Mouse (Mus musculus): ENCODE measurements around the gene Ccnjl. TPM values are rescaled to one million over a fixed set of nuclear protein-coding genes. Genes with fewer than 3 reads are reported as not detected.

Gene Ccnjl
- polyA plus RNA-seq, 1 experiment from 2014 or later = 23.7 TPM

GRCm38 (mm10) chr11:43551756-43552155 is 23.2 kb downstream of the Ccnjl start:
- 76% methylated on average over 3 of the region's 3 CpGs for WGBS
- DNase-seq (ENCODE audit: low spot score) (no peak), ATAC-seq (replicated peaks; ENCODE audit: low FRiP score, low TSS enrichment, low read depth) (peak; percentile 68)
- Histone ChIP-seq H3K9ac (ENCODE audit: low read length) (no peak overlapping the region), H3K27ac (ENCODE audit: low read depth) (peak overlapping the region; percentile 27; the same call in 1 of the 2 replicates), H3K9me3 (ENCODE audit: control insufficient read depth, low read length) (no peaks in the 10 kb centered on the region), H3K4me1 (replicated peaks; ENCODE audit: control insufficient read depth, insufficient read depth, low read length) (peaks cover 33% of the 10 kb centered on the region), H3K4me2 (ENCODE audit: low read length) (no peak overlapping the region), H3K27me3 (replicated peaks; ENCODE audit: control insufficient read depth, insufficient read depth, low read length) (no peaks in the 10 kb centered on the region), H3K4me3 (ENCODE audit: low read depth, low read length) (no peak overlapping the region), H3K36me3 (ENCODE audit: control insufficient read depth, insufficient read depth, low read length) (peaks cover 8% of the 10 kb centered on the region)

DNA sequence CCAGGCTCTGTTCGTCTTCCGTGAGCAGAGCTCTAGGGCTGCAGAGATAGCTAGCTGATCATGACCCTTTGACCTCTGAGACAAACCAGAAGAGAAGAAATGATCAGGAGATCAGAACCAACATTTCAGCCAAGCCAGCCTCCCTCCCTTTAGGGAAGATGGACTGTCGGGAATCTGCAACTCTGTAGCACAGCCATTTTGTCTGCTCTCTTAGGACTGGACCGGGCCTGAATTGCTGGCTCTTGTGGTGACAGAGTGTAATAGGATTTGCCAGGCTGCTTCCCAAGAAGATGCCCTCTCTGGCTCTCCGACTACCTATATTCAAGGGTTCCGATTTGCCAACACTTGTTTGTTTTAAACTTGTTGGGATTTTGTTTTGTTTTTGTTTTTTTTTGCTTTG is 24.1 kb downstream of the Ccnjl start:
- no peak overlapping the region for H3K4me3 ChIP-seq (ENCODE audit: low read depth, low read length)
- 75% methylated on average over 6 of the region's 6 CpGs for WGBS
- ATAC-seq (replicated peaks; ENCODE audit: low FRiP score, low TSS enrichment, low read depth) = no peak
- no peak overlapping the region for H3K4me2 ChIP-seq (ENCODE audit: low read length)
- H3K36me3 ChIP-seq (ENCODE audit: control insufficient read depth, insufficient read depth, low read length) = peaks cover 12% of the 10 kb centered on the region
- no peak overlapping the region for H3K27ac ChIP-seq (ENCODE audit: low read depth)
- no peak overlapping the region for H3K9ac ChIP-seq (ENCODE audit: low read length)
- H3K9me3 ChIP-seq (ENCODE audit: control insufficient read depth, low read length) = no peaks in the 10 kb centered on the region
- DNase-seq (ENCODE audit: low spot score) = no peak
- no peaks in the 10 kb centered on the region for H3K27me3 ChIP-seq (replicated peaks; ENCODE audit: control insufficient read depth, insufficient read depth, low read length)
- H3K4me1 ChIP-seq (replicated peaks; ENCODE audit: control insufficient read depth, insufficient read depth, low read length) = peaks cover 27% of the 10 kb centered on the region

- Histone ChIP-seq H3K9ac (ENCODE audit: low read length) (no peak overlapping the region), H3K27ac (ENCODE audit: low read depth) (no peak overlapping the region), H3K4me3 (ENCODE audit: low read depth, low read length) (no peak overlapping the region), H3K36me3 (ENCODE audit: control insufficient read depth, insufficient read depth, low read length) (peaks cover 32% of the 10 kb centered on the region), H3K4me2 (ENCODE audit: low read length) (no peak overlapping the region), H3K27me3 (replicated peaks; ENCODE audit: control insufficient read depth, insufficient read depth, low read length) (no peaks in the 10 kb centered on the region), H3K4me1 (replicated peaks; ENCODE audit: control insufficient read depth, insufficient read depth, low read length) (peaks cover under 1% of the 10 kb centered on the region; the same call in 1 of the 2 replicates), H3K9me3 (ENCODE audit: control insufficient read depth, low read length) (no peaks in the 10 kb centered on the region)
- WGBS = 89% methylated on average over 11 of the region's 11 CpGs
- ATAC-seq (replicated peaks; ENCODE audit: low FRiP score, low TSS enrichment, low read depth) (no peak), DNase-seq (ENCODE audit: low spot score) (no peak)
Measured at GRCm38 (mm10) chr11:43556538-43556937, 28.0 kb downstream of the Ccnjl start.

GRCm38 (mm10) chr11:43559515-43560292 is 31.1 kb downstream of the Ccnjl start:
- H3K36me3 ChIP-seq (ENCODE audit: control insufficient read depth, insufficient read depth, low read length) = peaks cover 38% of the 10 kb centered on the region
- H3K4me3 ChIP-seq (ENCODE audit: low read depth, low read length) = no peak overlapping the region
- no peak overlapping the region for H3K9ac ChIP-seq (ENCODE audit: low read length)
- DNase-seq (ENCODE audit: low spot score) = no peak
- peaks cover 15% of the 10 kb centered on the region for H3K4me1 ChIP-seq (replicated peaks; ENCODE audit: control insufficient read depth, insufficient read depth, low read length)
- no peaks in the 10 kb centered on the region for H3K9me3 ChIP-seq (ENCODE audit: control insufficient read depth, low read length)
- ATAC-seq (replicated peaks; ENCODE audit: low FRiP score, low TSS enrichment, low read depth) = 0 out of 2 replicates have a peak, but pooled peaks have one; percentile 23
- no peaks in the 10 kb centered on the region for H3K27me3 ChIP-seq (replicated peaks; ENCODE audit: control insufficient read depth, insufficient read depth, low read length)
- 19% methylated on average over 6 of the region's 6 CpGs for WGBS
- no peak overlapping the region for H3K4me2 ChIP-seq (ENCODE audit: low read length)
- no peak overlapping the region for H3K27ac ChIP-seq (ENCODE audit: low read depth)

- ATAC-seq (replicated peaks; ENCODE audit: low FRiP score, low TSS enrichment, low read depth) = no peak
- Histone ChIP-seq H3K9me3 (ENCODE audit: control insufficient read depth, low read length) (no peaks in the 10 kb centered on the region), H3K27ac (ENCODE audit: low read depth) (no peak overlapping the region), H3K9ac (ENCODE audit: low read length) (no peak overlapping the region), H3K27me3 (replicated peaks; ENCODE audit: control insufficient read depth, insufficient read depth, low read length) (no peaks in the 10 kb centered on the region), H3K4me2 (ENCODE audit: low read length) (no peak overlapping the region), H3K4me3 (ENCODE audit: low read depth, low read length) (no peak overlapping the region), H3K4me1 (replicated peaks; ENCODE audit: control insufficient read depth, insufficient read depth, low read length) (peaks cover 28% of the 10 kb centered on the region), H3K36me3 (ENCODE audit: control insufficient read depth, insufficient read depth, low read length) (peaks cover 16% of the 10 kb centered on the region)
- DNase-seq (ENCODE audit: low spot score) = no peak
- WGBS = 59% methylated on average over 10 of the region's 10 CpGs
Measured at GRCm38 (mm10) chr11:43563654-43564244, 35.2 kb downstream of the Ccnjl start.

GRCm38 (mm10) chr11:43565414-43565813 is 36.8 kb downstream of the Ccnjl start:
- Histone ChIP-seq H3K36me3 (ENCODE audit: control insufficient read depth, insufficient read depth, low read length) (peaks cover 9% of the 10 kb centered on the region; the same call in 1 of the 2 replicates), H3K27me3 (replicated peaks; ENCODE audit: control insufficient read depth, insufficient read depth, low read length) (no peaks in the 10 kb centered on the region), H3K4me2 (ENCODE audit: low read length) (no peak overlapping the region), H3K27ac (ENCODE audit: low read depth) (peak overlapping the region; percentile 39), H3K9ac (ENCODE audit: low read length) (no peak overlapping the region), H3K4me3 (ENCODE audit: low read depth, low read length) (no peak overlapping the region), H3K9me3 (ENCODE audit: control insufficient read depth, low read length) (no peaks in the 10 kb centered on the region), H3K4me1 (replicated peaks; ENCODE audit: control insufficient read depth, insufficient read depth, low read length) (peaks cover 28% of the 10 kb centered on the region)
- ATAC-seq (replicated peaks; ENCODE audit: low FRiP score, low TSS enrichment, low read depth) (peak; percentile 73), DNase-seq (ENCODE audit: low spot score) (no peak)
- 35% methylated on average over 2 of the region's 2 CpGs for WGBS

GRCm38 (mm10) chr11:43565852-43566251 is 37.3 kb downstream of the Ccnjl start:
- Histone ChIP-seq H3K36me3 (ENCODE audit: control insufficient read depth, insufficient read depth, low read length) (peaks cover 9% of the 10 kb centered on the region; the same call in 1 of the 2 replicates), H3K4me3 (ENCODE audit: low read depth, low read length) (no peak overlapping the region), H3K27me3 (replicated peaks; ENCODE audit: control insufficient read depth, insufficient read depth, low read length) (no peaks in the 10 kb centered on the region), H3K4me1 (replicated peaks; ENCODE audit: control insufficient read depth, insufficient read depth, low read length) (peaks cover 28% of the 10 kb centered on the region), H3K27ac (ENCODE audit: low read depth) (peak overlapping the region; percentile 39), H3K4me2 (ENCODE audit: low read length) (peak overlapping the region; percentile 3; the same call in 1 of the 2 replicates), H3K9me3 (ENCODE audit: control insufficient read depth, low read length) (no peaks in the 10 kb centered on the region), H3K9ac (ENCODE audit: low read length) (no peak overlapping the region)
- DNase-seq (ENCODE audit: low spot score) = peak; percentile 61
- peak; percentile 78 for ATAC-seq (replicated peaks; ENCODE audit: low FRiP score, low TSS enrichment, low read depth)
- 25% methylated on average over 8 of the region's 8 CpGs for WGBS

- Histone ChIP-seq H3K4me1 (replicated peaks; ENCODE audit: control insufficient read depth, insufficient read depth, low read length) (peaks cover 28% of the 10 kb centered on the region), H3K4me3 (ENCODE audit: low read depth, low read length) (no peak overlapping the region), H3K36me3 (ENCODE audit: control insufficient read depth, insufficient read depth, low read length) (peaks cover 9% of the 10 kb centered on the region; the same call in 1 of the 2 replicates), H3K9ac (ENCODE audit: low read length) (no peak overlapping the region), H3K27ac (ENCODE audit: low read depth) (no peak overlapping the region; the same call in 1 of the 2 replicates), H3K9me3 (ENCODE audit: control insufficient read depth, low read length) (no peaks in the 10 kb centered on the region), H3K4me2 (ENCODE audit: low read length) (no peak overlapping the region), H3K27me3 (replicated peaks; ENCODE audit: control insufficient read depth, insufficient read depth, low read length) (no peaks in the 10 kb centered on the region)
- WGBS = 70% methylated on average over 5 of the region's 5 CpGs
- ATAC-seq (replicated peaks; ENCODE audit: low FRiP score, low TSS enrichment, low read depth) = no peak
- DNase-seq (ENCODE audit: low spot score) = no peak
Measured at GRCm38 (mm10) chr11:43566696-43567095, 38.1 kb downstream of the Ccnjl start.

Measured in intestine, embryonic 14.5 days (tissue).